Mouse (Mus musculus): ENCODE data around the gene Cmtm3.

The Cmtm3 gene

DNA sequence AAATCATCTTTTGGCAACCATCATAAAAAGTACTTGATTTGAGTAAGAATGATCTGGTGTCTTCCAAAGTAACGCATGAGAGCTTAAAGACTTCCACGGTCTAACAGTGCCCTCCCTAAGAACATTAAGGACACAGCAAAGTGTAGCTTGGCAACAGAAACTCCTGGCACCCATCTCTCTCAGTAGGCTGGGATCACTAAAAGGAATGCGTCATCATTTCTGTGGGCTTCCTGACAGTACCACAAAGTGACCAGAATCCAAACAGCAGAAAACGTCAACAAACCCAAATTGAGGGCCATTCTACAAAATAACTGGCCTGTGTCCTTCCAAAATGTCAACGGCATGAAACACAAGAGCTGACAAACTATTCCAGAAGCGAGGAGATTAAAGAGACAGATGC lies 30.9 kb downstream of the Cmtm3 start:
- CTCF ChIA-PET, result interaction anchor here in 1 of 4 experiments (1.3 to 2.1 kb wide), 3 partner anchors 9 to 26 kb away, joined by 3 to 10 read pairs (median 4); no protein-coding TSS in a partner anchor
- POLR2A ChIA-PET, result interaction anchor here in 1 of 4 experiments (0.9 to 1.8 kb wide), 2 partner anchors 10 to 11 kb away, joined by 3 to 4 read pairs; no protein-coding TSS in a partner anchor

DNA sequence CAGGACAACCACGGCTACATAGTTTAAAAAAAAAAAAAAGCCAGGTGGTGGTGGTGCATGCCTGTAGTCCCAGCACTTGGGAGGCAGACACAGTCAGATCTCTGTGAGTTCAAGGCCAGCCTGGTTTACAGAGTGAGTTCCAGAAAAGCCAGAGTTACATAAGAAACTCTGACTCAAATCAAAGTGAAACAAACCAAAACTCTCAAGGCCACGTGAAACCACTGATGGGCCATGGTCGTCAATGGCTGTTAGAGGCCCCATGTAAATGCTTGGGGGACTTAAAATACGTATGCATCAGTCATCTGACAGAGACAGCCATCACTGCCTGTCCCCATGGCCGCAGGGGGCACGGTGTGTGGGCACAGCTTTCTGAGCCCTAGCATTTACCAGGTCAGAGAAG lies 31.9 kb downstream of the Cmtm3 start:
- ChIA-PET CTCF (no interaction called here), POLR2A (interaction anchor here in 1 of 4 experiments (0.7 kb wide), 1 partner anchor 883 kb away, joined by 3 read pairs; no protein-coding TSS in a partner anchor)

DNA sequence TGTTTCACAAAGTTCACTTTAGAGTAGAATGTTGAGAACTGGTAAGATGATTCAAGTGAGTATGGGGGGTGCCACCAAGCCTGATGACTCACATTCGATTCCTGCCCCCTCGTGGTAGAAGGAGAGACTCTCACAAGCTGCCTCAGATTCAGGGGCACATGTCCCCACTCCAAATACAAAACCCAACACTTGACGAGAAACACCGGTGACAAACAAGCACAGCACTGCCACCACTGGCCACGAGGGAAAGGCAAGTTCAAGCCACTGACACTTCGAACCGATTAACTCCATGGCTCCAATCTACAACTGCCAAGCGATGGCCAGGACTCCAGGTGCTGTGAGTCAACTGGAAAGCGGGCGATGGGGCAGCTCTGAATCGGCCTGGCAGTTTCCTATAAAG lies 34.6 kb downstream of the Cmtm3 start:
- ChIA-PET POLR2A (interaction anchor here in 2 of 4 experiments (0.7 to 2.2 kb wide), 13 partner anchors 10 to 61 kb away, joined by 3 to 12 read pairs (median 4); no protein-coding TSS in a partner anchor), CTCF (interaction anchor here in 3 of 4 experiments (0.6 to 2.6 kb wide), 6 partner anchors 12 to 227 kb away, joined by 3 to 15 read pairs (median 4); no protein-coding TSS in a partner anchor)

DNA sequence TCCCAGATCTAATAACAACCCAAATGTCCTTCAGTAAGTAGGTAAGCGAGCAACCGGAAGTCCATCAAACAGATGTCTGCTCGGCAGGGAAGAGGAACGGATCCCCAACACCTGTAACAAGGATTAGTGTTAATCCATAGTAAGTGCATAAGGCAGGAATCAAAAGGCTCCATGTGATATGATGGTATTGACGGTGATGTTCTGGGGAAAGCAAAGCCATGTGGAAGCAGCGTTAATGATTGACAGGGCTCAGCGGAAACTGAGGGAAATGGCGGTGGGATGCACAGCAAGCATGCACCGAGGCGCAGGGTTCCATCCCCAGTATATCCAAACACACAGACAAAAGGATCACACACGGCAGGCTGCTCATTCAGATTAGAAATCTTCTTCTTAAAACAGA lies 35.1 kb downstream of the Cmtm3 start:
- POLR2A ChIA-PET, result interaction anchor here in 3 of 4 experiments (0.7 to 2.2 kb wide), 16 partner anchors 7 to 533 kb away, joined by 3 to 12 read pairs (median 4); no protein-coding TSS in a partner anchor
- CTCF ChIA-PET, result interaction anchor here in 3 of 4 experiments (0.6 to 2.6 kb wide), 7 partner anchors 12 to 228 kb away, joined by 3 to 15 read pairs (median 4); no protein-coding TSS in a partner anchor

DNA sequence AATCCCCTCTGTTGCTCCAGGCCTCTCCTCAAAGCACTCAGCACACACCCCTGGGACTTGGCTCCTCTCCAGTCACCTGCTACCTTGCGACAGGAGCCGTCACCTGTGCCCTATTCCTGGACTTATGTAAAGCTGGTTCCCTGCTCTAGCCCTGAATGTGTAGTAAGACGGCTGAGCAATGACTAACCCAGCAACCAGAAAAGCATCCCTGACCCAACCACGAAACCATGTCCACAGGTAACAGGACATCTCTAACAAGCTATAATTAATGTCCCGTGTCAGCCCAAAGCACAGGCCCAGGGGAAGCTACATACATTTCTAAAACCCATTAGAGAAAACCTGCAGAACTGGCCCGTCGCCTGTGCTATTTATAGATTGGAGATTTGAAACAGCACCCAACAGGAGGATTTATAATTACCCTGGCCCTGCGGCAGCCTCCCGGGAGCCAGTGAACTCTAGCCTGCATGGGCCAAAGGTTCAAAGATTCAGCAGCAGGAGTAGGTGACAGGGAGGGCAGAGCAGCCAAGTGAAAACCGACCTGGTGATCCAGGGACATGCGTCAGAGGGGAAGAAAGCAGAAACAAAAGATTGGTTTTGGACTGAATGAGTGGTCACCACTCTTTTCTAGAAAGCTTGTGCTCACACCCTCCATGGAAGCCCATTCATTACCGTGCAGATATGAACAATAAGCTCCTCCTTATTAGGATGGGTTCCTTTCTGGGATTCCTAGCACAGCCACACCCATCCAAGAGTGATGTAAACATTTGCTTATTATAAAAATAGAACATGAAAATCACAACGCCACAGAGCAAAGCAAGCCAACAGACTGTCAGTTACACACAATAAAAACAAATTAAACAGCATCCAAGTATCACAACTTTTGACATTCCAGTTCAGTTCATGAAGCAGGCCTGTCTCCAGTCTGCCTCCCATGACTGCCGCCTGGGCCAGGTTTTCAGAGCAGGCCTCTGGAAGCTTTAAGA lies 35.9 kb downstream of the Cmtm3 start:
- ChIA-PET POLR2A (interaction anchor here in 3 of 4 experiments (0.7 to 2.2 kb wide), 16 partner anchors 8 to 532 kb away, joined by 3 to 12 read pairs (median 4); partner anchors contain the start of gene Cklf (in 1 of the 3)), CTCF (interaction anchor here in 3 of 4 experiments (0.5 to 1.4 kb wide), 7 partner anchors 28 to 157 kb away, joined by 3 to 7 read pairs (median 4); no protein-coding TSS in a partner anchor)

DNA sequence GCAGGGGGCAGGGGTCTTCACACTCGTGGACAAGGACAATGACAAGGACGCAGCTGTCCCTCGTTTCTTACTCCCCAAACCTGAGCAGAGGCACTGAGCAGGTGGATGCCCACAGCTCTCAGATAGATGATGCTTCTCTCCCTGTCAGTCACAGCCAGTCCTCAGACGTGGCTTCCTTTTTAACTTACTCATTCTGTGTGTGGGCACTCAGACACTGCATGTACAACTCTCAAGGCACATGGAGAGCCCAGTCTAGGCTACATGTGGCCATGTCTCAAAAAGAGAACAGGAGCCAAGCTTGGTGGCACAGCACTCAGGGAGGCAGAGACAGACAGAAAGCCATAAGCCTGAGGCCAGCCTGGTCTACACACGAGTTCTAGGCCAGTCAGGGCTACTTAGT lies 36.7 kb downstream of the Cmtm3 start:
- POLR2A ChIA-PET, result interaction anchor here in 2 of 4 experiments (1.2 to 2.2 kb wide), 9 partner anchors 9 to 186 kb away, joined by 3 to 9 read pairs (median 3); partner anchors contain the start of gene Cklf (in 1 of the 2)
- CTCF ChIA-PET, result interaction anchor here in 3 of 4 experiments (1.1 to 1.5 kb wide), 6 partner anchors 25 to 201 kb away, joined by 3 to 7 read pairs (median 4); no protein-coding TSS in a partner anchor

DNA sequence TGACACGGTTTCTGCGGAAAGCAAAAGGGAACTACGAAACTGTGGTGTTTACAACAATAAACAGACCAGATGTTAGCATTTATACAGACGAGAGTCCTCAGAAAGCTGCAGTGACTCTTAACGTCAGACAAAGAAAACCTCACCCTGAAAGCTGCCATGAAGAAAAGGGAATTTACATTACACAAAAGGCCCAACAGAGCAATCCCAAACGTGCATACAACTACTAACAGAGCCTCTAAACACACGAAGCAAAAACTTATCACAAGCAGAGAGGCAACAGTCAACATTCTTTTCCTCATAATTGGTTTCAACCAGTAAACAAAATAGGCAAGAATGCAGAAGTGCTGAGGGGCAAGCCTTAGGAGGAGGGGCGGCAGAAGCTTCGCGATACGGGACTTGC lies 37.5 kb downstream of the Cmtm3 start:
- CTCF ChIA-PET, result interaction anchor here (0.6 to 1.5 kb wide), 9 partner anchors 25 to 200 kb away, joined by 3 to 7 read pairs (median 4); no protein-coding TSS in a partner anchor

DNA sequence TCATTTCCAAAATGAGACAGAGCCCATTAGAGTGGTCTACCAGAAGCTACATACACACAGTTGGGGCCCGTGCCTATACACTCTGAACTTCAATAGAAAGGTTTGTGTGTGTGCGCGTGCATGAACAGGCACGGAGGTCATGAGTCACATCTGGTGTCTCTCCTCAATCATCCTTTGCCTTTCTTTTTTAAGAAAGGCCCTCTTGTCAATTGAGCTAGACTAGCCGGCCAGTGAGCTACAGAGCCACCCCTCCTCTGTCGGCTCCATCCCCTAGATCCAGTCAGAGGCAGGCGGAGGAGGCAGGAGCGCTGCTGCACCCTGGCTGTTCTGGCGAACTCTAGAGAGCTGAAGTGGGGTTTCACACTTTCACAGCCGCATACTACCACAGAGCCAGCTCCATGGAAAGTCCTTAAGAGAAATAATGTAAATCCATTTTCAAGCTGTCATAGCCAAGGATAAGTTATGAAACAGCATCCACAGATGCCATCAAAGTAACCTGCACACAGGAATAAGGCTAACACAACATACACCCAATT lies 40.2 kb downstream of the Cmtm3 start:
- POLR2A ChIA-PET, result interaction anchor here in 2 of 4 experiments (0.7 to 2.4 kb wide), 13 partner anchors 9 to 63 kb away, joined by 3 to 7 read pairs (median 3); partner anchors contain the start of gene Dync1li2 (in 1 of the 2)
- CTCF ChIA-PET, result interaction anchor here in 2 of 4 experiments (1.6 to 2.1 kb wide), 2 partner anchors 17 to 35 kb away, joined by 3 to 5 read pairs; no protein-coding TSS in a partner anchor

More for the DNA sequence above, 37.5 kb downstream of the Cmtm3 start:
- POLR2A ChIA-PET, result interaction anchor here in 3 of 4 experiments (0.6 to 2.2 kb wide), 10 partner anchors 9 to 147 kb away, joined by 3 to 9 read pairs (median 4); partner anchors contain the start of gene Cmtm4 (in 1 of the 3)

DNA sequence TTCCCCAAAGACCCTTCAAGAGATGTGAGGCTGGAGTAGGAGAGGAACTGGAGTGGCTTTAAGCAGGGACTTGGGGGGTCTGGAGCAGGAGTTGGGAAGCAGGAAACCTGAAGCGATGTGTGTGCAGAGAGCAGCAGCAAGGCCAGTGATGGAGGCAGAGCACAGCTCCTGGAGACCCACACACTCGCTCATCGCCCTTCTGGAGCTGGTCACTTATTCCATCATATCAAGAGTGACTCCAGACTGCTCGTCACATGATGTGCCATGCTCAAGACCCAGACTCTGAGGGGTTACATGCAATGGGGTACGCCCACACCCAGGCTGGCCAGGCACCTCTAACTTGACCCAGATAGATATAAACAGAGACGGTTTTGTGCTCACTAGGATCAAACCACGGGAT lies 41.1 kb downstream of the Cmtm3 start:
- CTCF ChIA-PET, result interaction anchor here in 3 of 4 experiments (0.7 to 2.1 kb wide), 3 partner anchors 18 to 36 kb away, joined by 3 to 5 read pairs (median 3); no protein-coding TSS in a partner anchor
- POLR2A ChIA-PET, result interaction anchor here in 2 of 4 experiments (0.9 to 2.4 kb wide), 6 partner anchors 20 to 54 kb away, joined by 3 to 7 read pairs (median 4); no protein-coding TSS in a partner anchor

DNA sequence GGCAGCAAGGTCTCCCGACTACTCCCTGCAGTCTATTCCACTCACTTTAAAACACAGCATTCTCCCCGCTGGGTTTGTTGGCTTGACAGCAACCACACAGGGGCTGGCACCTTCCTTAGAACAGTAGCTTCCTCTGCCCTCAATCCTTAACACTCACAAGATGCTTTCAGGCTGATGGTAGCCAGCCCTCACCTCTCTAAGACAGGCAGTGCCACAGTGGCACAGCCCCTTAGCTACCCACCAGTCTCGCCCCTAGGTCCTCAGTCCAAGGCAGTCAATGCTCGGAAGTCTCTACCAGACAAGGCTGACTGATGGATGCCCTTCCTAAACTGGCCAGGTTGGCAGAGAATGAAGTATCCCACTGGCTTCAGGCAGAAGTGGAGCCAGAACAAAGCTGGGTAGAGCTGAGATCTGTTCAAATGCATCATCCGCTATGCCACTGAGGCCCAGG lies 41.8 kb downstream of the Cmtm3 start:
- CTCF ChIA-PET, result interaction anchor here in 2 of 4 experiments (0.6 to 0.7 kb wide), 2 partner anchors 37 to 881 kb away, joined by 3 to 4 read pairs; no protein-coding TSS in a partner anchor
- POLR2A ChIA-PET, result interaction anchor here in 2 of 4 experiments (1.2 to 2.3 kb wide), 5 partner anchors 9 to 53 kb away, joined by 3 to 7 read pairs (median 3); no protein-coding TSS in a partner anchor

DNA sequence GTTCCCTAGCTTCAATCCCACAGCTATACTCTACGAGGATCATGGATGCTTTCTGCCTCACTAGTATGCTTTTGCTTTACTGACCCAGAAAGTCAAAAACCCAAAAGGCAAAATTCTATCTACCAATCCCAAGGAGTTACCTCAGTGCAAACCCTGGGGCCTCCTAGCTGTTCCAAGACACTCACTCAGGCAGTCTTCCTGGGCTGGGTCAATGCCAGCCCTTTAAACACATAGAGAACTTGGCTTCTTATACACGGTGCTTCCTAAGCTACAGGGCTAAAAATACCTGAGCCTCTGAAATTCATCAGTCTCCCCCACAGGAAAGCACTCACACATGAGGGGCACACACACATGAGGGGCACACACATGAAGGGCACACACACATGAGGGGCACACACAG lies 44.1 kb downstream of the Cmtm3 start:
- ChIA-PET POLR2A (interaction anchor here in 2 of 4 experiments (1.0 to 1.3 kb wide), 5 partner anchors 9 to 41 kb away, joined by 3 to 9 read pairs (median 3); no protein-coding TSS in a partner anchor), CTCF (interaction anchor here in 1 of 4 experiments (1.8 kb wide), 1 partner anchor 39 kb away, joined by 7 read pairs; no protein-coding TSS in a partner anchor)

DNA sequence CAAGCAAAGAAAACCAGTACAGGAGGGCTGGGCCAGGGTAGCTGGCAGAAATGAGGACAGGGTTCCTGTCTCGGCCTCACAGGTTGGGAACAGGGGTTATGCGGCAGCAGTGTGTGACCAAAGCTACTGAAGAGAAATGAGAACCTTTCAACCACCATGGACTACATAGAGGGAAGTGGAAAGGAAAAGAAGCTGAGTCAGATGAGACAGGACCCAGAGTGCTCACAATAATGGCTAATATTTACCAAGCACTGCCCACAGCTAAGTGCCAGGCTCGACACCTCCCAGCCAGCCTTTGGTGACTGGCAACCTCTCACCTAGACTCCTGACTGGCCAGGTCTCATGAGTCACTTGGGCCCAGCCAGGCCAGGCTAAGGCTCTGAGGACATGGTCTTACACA lies 44.8 kb downstream of the Cmtm3 start:
- ChIA-PET POLR2A (interaction anchor here in 3 of 4 experiments (0.5 to 1.3 kb wide), 6 partner anchors 10 to 42 kb away, joined by 3 to 9 read pairs (median 3); no protein-coding TSS in a partner anchor), CTCF (interaction anchor here in 2 of 4 experiments (0.6 to 1.8 kb wide), 2 partner anchors 40 to 1970 kb away, joined by 6 to 7 read pairs; no protein-coding TSS in a partner anchor)

DNA sequence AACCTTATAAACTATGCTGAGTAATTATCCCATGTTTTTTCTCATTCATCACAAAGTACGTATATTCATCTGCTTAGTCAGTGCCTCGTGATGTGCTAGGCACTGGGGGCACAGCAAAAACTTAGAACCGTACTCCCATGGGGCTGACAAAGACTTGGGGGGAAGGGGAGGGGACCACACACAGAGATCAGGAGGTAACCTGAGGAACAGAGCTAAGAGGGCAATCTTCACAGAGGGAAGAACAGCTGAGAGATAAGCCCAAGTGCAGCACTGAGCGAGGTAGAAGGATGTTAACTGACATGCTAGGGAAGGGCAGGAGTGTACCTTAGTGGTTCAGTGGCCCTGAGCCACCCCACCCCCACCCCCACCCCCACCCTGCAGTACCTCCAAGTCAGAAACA lies 47.5 kb downstream of the Cmtm3 start:
- POLR2A ChIA-PET, result interaction anchor here in 3 of 4 experiments (0.6 to 1.8 kb wide), 6 partner anchors 10 to 209 kb away, joined by 3 to 8 read pairs (median 4); partner anchors contain the start of gene Cmtm4 (in 1 of the 3)
- CTCF ChIA-PET, result interaction anchor here in 2 of 4 experiments (1.1 to 1.8 kb wide), 3 partner anchors 43 to 56 kb away, joined by 4 to 5 read pairs (median 5); partner anchors contain the start of gene Dync1li2 (in 1 of the 2)

DNA sequence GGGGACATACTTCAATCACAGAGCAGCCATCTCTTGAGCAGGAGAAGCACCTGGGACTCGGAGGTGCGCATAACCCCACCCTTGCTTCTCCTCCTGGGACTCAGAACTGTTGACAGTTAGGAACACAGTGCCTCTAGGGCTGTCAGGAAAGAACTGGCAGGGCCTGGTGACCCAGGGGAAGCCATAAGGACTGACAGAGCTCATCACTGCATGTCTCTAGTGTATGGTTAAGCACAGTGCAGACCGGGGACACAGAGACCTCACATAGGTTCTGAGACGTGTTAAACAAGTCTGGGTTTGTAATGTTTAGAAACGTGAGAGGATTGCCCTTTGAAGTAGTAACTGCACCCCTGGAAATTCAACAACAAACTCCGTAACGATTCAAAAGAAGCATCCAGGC lies 48.3 kb downstream of the Cmtm3 start:
- CTCF ChIA-PET, result interaction anchor here in 2 of 4 experiments (0.5 to 1.8 kb wide), 2 partner anchors 33 to 44 kb away, joined by 3 to 4 read pairs; no protein-coding TSS in a partner anchor
- POLR2A ChIA-PET, result no interaction called here

DNA sequence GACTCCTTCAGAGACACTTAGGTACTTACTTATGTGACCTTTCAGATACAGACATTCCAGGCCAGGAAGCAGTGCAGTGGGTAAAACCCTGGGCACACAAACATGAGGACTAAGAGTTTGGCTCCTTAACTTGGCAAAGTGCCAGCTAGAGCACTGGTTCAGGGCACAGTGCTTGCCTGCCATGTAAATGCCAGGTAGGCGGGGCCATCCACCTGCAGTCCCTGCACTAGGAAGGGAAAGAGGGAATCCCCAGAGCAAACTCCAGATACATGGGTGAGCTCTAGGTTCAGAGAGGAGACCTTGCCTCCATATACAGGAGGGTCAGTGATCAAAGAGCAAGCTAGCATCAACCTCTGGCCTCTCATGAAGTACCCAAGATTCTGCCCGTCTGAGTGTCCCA lies 48.8 kb downstream of the Cmtm3 start:
- CTCF ChIA-PET, result interaction anchor here in 2 of 4 experiments (0.5 to 1.8 kb wide), 2 partner anchors 33 to 44 kb away, joined by 3 to 4 read pairs; no protein-coding TSS in a partner anchor
- POLR2A ChIA-PET, result interaction anchor here in 1 of 4 experiments (0.8 to 1.6 kb wide), 2 partner anchors 8 to 20 kb away, joined by 3 to 5 read pairs; no protein-coding TSS in a partner anchor

DNA sequence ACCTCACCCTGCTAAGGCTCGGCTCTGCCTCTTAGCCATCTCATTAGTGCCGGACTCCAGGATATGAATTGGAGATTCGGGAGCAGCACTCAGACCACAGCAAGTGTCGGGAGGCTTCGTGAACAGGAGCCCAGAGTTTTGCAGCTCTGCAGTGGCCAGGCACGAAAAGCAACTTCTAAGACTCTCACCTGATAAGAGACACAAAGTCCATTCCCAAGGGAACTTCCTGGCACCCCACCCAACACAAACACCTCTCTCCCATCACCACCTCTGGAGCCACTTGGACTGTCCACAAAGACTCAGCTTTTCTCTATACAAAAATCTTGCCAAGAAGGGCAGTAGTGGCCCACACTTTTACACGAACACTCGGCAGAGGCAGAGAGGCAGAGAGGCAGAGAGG lies 51.0 kb downstream of the Cmtm3 start:
- POLR2A ChIA-PET, result interaction anchor here in 2 of 4 experiments (0.6 to 2.3 kb wide), 11 partner anchors 9 to 47 kb away, joined by 3 to 7 read pairs (median 3); no protein-coding TSS in a partner anchor
- CTCF ChIA-PET, result interaction anchor here in 1 of 4 experiments (0.6 to 1.1 kb wide), 2 partner anchors 8 to 13 kb away, joined by 3 to 7 read pairs; no protein-coding TSS in a partner anchor

DNA sequence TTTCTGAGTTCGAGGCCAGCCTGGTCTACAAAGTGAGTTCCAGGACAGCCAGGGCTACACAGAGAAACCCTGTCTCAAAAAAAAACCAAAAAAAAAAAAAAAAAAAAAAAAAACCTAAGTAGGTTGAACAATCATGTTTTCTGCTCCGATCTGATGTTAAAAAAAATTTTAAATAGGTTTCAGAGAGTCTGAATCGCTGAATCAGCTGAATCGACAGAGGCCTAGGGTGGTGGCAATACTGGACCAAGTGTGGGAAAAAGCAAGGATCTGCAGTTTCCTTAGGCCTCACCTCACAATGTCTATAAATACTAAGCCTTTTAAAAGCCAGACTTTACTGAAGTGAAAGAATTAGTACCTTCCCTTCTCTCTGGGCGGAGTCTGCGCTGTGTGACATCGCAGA lies 53.9 kb downstream of the Cmtm3 start:
- POLR2A ChIA-PET, result interaction anchor here in 2 of 4 experiments (0.7 to 1.7 kb wide), 5 partner anchors 14 to 114 kb away, joined by 3 to 6 read pairs (median 3); no protein-coding TSS in a partner anchor
- CTCF ChIA-PET, result no interaction called here
